Mouse (Mus musculus) lung, adult 10 weeks (tissue): ENCODE measurements around the gene Gabra4. TPM values are rescaled to one million over a fixed set of nuclear protein-coding genes. Genes with fewer than 3 reads are reported as not detected.

ENCODE experiments used
- polyA plus RNA-seq: library from polyadenylated mRNA; stranded (reverse); fragments of 350-450 nt; fragmentation: Illumina TruSeq; extraction: RNeasy Lipid Tissue Mini Kit (QIAGEN cat#74804); gene quantifications from one replicate; pipeline ENCODE4 v1.2.3, GENCODE M21; 2014; ENCODE audit warnings: low read depth, low replicate concordance; ENCODE audit not compliant: insufficient read depth

The Gabra4 gene
- polyA plus RNA-seq: 0.18 TPM

GRCm38 (mm10) chr5:71658115-71658497, at the start of gene Gabra4:
Gabra4 (minus strand) TSS chr5:71658308.

GRCm38 (mm10) chr5:71657482-71658114, 510 bp downstream of the Gabra4 start, which contains the start of gene Gabrb1:
Gabrb1 (plus strand) TSS chr5:71658113.

GRCm38 (mm10) chr5:71548079-71548478, 110.0 kb downstream of the Gabra4 start, which contains the start of gene Cox7b2:
Cox7b2 (minus strand) TSS chr5:71548205.

Other genes starting within 250 kb of the Gabra4 start
- not detected for gene Cox7b2, start 110.1 kb downstream of the Gabra4 start, polyA plus RNA-seq
- 0.22 TPM for gene Gabrb1, start 195 bp downstream of the Gabra4 start, polyA plus RNA-seq